Mouse (Mus musculus) kidney, postnatal 4 days (tissue): ENCODE measurements around the gene Asic4.
A peak's percentile ranks its signal among the peaks of the same experiment; 100 is the strongest.

Source experiments
- DNase-seq, 2 experiments: peaks; one replicate each; pipeline ENCODE4 v3.0.0; 2021; ENCODE audit warnings: mixed read lengths in 2 of 2

The Asic4 gene

GRCm38 (mm10) chr1:75443247-75444024 lies 6.8 kb upstream of the Asic4 start:
- no peak for DNase-seq

- no peak for DNase-seq
Measured at GRCm38 (mm10) chr1:75444208-75444607, 6.0 kb upstream of the Asic4 start.

- no peak for DNase-seq
Measured at GRCm38 (mm10) chr1:75445141-75445701, 5.0 kb upstream of the Asic4 start.

GRCm38 (mm10) chr1:75445751-75446611 lies 4.3 kb upstream of the Asic4 start:
- peak; percentile 88 to 89 for DNase-seq

- DNase-seq: peak; percentile 58 to 75
Measured at GRCm38 (mm10) chr1:75446656-75447055, 3.6 kb upstream of the Asic4 start.

GRCm38 (mm10) chr1:75447265-75448051 lies 2.8 kb upstream of the Asic4 start:
- DNase-seq: peak in 1 of 2 experiments; percentile 58

- no peak for DNase-seq
Measured at GRCm38 (mm10) chr1:75448052-75448431, 2.2 kb upstream of the Asic4 start.

- DNase-seq: no peak
Measured at GRCm38 (mm10) chr1:75448937-75449336, 1.3 kb upstream of the Asic4 start.

GRCm38 (mm10) chr1:75449377-75450135 lies 680 bp upstream of the Asic4 start:
- DNase-seq: no peak

GRCm38 (mm10) chr1:75451900-75452299 lies 1.7 kb downstream of the Asic4 start:
- no peak for DNase-seq

- no peak for DNase-seq
Measured at GRCm38 (mm10) chr1:75455433-75455832, 5.2 kb downstream of the Asic4 start.

GRCm38 (mm10) chr1:75455948-75456347 lies 5.7 kb downstream of the Asic4 start:
- no peak for DNase-seq

- DNase-seq: peak in 1 of 2 experiments; percentile 55
Measured at GRCm38 (mm10) chr1:75456746-75457564, 6.7 kb downstream of the Asic4 start.

GRCm38 (mm10) chr1:75457710-75458024 lies 7.4 kb downstream of the Asic4 start:
- DNase-seq: no peak

GRCm38 (mm10) chr1:75458025-75458788 lies 8.0 kb downstream of the Asic4 start:
- peak; percentile 71 to 79 for DNase-seq

GRCm38 (mm10) chr1:75458789-75459684 lies 8.8 kb downstream of the Asic4 start:
- DNase-seq: peak; percentile 66 to 81

GRCm38 (mm10) chr1:75460297-75460696 lies 10.1 kb downstream of the Asic4 start:
- DNase-seq: no peak

GRCm38 (mm10) chr1:75462636-75463035 lies 12.4 kb downstream of the Asic4 start:
- DNase-seq: no peak

- no peak for DNase-seq
Measured at GRCm38 (mm10) chr1:75463652-75464204, 13.5 kb downstream of the Asic4 start.
